Mouse (Mus musculus) spleen, adult 18-20 months (tissue): Measurements from ENCODE around the gene A930004D18Rik.
A peak's percentile ranks its signal among the peaks of the same experiment; 100 is the strongest.

Experiments
- DNase-seq, 2 experiments: peaks; one replicate each; pipeline ENCODE4 v3.0.0; 2022; ENCODE audit warnings: mixed read lengths in 2 of 2

Gene A930004D18Rik

DNA sequence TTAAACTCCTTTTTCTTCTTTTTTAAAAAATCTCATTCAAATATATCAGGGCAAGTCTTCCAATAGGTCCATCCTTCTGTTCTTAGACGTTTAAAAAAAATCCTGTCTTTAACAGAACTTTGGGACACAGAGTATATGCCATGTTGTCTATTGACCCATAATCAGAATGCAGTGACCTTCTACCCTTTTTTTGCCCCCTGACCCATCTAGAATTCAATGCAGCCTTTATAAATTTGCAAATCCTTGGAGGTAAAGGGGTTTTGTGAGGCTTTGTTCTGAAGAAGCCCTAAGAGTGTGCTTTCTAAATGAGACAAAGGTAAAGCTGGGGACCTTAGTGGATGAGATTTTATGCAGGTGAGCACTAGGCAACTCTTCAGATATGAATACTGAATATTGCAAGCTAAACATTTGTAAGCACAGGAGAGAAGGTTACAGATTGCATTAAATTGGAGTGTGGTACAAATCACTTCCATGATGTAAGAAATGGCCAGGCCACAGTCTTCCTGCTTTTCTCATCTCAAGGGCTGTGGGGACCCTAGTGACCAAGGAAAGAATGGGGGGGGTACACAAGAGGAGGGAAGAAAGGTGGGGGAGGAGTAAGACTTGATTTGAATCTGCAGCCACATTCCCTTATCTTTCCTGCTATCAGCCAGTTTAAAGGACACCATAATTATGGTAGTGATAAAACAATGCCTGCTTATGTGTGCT, 15.9 kb upstream of the A930004D18Rik start:
- no peak for DNase-seq

DNA sequence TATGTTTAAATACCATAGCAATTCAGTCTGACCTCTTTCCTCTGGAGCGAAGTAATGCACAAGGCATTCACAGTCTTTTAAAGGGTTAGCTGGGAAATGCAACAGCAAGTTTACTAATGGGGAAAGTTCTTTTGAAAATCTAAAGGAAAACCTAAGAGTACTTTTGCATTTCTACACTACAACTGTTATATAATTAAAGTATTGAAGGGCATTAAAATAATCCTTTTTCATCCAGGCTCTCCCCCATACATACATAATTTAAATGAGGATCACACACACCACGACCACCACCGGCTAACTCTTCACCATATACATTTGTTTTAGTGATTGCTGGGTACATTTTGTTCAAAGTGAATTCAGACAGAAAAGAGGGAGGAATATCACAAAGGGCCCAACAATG, 15.0 kb upstream of the A930004D18Rik start:
- no peak for DNase-seq

DNA sequence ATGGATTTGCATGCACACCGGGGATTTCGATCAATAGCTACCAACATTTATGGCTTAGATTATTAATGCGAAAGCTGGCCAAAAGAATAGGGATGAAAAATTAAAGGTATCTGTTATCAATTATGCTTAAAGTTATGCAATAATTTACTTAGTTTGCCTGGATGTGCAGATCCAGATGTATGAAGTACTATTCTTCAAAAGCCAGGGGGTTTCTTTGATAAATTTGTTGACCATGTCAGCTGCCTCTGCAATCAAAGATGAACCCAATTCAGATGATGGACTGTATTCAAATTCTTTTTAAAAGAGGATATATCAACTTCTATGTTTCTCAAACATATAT, 14.3 kb upstream of the A930004D18Rik start:
- no peak for DNase-seq

DNA sequence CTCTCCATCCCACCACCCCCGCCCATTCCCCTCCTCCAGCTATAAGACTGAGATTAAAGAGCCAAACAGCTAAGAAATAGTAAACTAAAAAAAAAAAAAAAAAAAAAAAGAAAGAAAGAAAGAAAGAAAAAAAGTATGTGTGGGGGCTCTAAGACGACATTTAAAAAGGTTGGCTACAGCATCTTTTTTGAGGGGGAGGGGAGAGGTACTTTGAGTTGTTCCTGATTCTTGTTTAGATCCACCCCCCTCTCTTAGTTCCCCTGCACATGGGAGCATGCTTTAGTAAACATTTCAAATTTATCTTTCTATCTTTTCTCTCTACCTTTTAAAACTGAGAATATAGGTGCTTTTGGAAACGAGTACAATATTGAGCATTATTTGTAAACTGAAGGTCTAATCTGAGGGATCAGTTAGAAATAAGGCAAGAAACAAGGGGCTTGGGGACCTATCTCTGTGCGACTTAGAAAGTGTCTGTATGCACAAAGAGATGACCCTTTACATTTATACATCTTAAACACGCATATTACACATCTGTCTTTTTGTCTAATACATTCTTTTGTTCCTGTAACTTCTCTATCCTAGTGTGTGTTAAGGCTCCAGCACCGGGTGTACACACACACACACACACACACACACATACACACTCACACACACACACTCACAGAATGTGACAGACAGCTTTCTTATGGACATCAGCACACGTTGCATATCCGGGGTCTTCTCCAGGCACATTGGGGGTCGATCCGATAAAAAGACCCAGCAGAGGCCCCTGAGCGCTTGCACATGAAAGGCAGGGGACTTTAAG, 13.7 kb upstream of the A930004D18Rik start:
- no peak for DNase-seq

DNA sequence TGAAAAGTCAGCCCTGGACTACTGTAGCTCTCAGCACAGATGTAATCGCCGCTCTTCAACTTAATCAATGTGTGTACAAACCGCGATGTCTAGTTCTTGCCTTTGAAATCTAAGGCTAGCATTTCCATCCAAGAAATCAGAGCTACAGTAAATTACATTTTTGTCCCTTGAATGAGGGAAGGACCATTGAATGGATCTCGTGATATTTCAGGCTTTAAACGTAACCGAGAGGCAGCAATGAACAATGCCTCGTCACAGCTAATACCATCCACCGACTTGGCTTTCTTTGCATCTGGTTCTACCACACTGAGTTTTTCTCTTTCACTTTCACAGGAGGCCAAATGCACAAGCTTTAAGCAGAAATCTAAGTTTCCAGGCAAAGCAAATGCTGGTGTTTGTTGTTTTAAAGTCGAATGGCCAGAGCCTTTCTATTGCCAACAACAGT, 13.0 kb upstream of the A930004D18Rik start:
- DNase-seq: no peak

DNA sequence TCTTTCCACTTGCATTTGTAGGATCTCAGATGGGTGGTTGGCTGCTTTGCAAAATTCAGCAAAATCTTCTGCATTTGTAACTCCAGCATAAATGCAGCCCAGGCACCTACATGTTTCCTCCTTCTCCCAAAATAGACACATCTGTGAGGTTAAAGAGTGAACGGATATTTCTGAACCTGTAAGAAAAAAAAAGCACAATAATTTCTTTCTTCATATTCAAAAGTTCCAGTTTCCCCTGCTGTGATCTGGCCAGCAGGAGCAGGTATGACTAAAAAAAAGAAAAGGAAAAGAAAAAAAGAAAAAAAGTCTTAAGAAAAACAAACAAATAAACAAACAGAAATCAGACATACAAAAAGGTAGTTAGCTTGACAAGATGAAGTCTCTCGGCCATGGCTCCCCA, 12.5 kb upstream of the A930004D18Rik start:
- no peak for DNase-seq

DNA sequence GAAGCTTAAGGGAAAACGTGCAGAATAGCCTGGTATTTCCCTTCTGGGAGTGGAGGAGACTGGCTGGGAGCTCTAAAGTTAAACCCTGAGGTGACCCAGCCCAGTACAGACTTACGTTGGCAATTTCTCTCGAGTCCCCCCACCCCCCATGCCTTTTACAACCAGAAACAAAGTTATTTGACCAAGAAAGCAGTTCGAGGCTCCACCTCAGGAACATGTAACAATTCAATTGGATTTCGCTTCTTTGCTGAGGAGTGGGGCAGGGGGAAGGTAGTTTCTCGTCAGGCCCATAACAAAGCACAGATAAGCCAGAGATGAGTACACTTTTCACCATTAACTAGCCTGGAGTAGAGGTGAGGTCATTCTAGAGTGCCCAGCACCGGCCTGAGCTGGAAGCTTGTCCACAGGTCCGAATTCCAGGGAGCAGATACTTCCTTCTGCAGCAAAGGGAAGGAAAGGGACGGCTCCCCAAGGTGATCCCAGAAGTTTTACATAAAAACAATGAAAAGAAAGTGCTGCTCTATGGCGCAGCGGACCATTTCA, 11.8 kb upstream of the A930004D18Rik start:
- DNase-seq: no peak

DNA sequence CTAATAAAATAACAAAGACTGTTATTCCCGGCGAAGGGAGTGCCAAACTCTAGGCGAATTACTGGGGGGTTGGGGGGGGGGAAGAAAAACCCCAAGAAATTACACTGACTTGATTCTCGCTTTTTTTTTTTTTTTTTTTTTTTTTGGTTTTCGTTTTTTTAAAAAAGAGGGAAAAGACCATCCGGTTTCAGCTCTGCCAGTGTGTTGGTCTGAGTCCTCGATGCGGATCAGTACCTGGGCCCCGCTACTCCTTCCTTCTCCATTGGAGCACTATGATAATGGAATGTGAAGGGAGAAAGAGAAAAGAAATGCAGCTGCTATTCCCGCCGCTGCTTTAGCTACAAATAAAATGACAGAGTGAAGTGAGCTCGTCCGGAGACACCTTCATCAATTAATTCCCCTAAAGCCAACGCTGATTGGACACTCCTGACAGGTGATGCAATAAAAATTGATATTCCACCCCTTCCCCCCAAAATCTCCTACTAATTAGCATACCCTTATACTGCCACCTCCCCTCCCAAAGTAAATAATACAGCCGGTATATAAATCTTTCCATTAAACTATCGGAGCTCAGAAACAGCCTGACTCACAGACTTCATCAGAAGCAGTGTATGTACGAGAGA, 11.0 kb upstream of the A930004D18Rik start, which contains the start of gene Skida1:
Gene Skida1 (minus strand): TSS at position 599 of the 623 bp plus-strand sequence.
- DNase-seq: no peak

DNA sequence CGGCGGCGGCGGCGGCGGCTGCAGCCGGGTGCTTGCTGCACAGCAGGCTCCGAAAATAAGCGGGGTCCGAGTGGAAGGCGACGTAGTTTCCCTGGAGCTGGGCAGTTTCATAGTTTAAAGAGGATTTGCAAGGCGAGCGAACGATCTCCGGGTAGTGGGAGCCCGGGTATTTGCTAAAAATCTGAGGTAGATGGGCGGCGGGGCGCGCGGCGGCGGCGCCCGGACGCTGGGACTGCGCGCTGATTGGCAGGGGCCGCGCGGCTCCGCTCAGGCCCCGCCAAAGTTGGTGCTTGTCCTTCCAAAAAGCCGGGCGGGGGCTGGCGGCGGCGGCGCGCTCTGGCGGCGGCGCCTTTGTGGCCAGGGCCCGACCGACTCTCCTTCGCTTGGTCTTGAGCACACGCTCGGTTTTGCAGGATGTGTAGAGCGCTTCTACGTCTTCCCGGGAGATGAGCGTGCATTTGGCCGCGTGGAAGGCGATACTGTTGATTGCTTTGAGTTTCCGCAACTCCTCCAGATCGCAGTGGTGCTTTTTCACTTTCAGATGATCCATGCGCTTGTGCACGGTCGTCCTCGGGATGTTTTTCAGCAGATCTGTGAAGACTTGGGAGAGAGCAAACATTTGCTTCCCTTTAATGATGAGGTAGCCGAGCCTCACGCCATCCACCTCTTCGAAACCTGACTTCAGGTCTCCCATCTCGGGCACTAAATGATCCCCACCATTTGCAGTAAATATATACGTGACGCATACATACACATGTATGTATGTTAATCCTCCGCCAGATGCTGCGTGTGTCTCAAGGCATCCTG, 10.3 kb upstream of the A930004D18Rik start:
- peak; percentile 44 to 69 for DNase-seq

DNA sequence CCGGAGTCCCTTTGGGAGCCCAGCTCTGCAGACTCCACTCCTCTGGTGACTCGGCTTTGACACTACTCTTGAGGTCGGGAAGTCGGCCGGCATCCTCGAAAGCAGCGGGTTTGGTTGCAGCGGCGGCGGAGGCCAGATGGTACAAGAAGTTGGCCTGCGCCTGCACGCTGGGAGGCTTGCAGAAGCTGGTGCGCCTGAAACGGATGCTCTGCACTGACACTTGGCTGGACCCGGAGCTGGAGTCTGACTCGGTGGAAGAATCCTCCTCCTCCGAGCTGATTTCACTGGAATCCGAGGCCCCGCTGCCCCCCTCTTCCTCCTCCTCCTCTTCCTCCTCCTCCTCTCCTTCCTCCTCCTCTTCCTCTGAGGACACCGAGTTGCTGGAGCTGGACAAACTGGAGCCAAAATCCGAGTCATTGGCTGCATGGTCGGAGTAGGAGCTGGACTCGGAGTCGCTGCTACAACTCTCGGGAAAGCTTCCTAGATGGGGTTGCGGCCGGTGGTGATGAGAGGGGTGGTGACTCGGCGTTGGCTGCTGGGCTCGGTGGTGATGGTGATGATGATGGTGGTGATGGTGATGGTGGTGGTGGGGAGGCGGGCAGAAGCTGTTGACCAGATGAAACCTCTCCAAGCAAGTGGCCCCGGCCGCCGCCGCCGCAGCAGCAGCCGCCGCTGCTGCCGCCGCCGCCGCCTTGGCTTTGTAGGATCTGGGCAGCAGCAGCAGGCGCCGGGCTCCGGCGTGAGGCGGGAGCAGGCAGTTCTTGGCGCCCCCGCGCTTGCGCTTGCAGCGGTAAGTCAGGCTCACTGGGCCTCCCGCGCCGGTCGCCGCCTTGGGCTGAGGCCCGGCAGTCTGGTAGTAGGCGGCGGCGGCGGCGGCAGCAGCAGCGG, 9.5 kb upstream of the A930004D18Rik start:
- DNase-seq: peak; percentile 42 to 61

DNA sequence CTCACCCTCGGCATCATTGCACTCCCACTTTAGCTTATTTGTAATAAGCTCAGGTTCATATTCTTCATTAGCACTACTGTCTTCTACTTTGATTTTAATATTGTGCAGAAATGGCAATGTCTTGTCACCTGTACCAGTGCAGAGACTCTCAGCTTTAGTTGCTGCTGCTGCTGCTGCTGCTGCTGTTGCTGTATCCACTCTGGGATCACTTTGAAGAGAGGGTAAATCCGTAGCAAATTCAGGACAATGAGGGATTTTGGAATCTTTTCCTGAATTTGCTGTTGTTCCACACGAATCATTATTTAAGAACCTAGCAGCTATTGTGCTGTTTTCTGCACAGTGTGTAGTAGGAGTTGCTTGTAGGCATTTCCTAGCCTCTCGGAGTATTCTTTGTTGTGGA, 8.6 kb upstream of the A930004D18Rik start:
- no peak for DNase-seq

DNA sequence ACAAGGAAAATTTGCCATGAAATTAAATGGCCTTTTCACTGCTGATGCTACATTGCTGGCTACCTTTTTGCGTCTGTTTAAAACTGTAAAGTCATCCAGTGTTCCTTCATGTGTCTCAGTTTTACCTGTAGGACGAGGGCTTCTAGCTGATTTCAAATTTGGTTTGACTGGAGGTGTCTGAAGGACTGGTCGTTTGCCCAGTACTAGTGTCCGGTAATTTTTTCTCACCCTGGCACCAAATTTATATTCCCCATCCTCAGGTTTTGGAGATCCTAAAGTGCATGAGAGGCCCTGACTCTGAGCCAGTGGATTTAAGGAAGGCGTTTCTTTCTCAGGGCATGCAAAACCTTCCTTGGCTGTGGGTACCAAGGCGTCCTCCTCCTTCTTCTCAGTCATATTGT, 8.2 kb upstream of the A930004D18Rik start:
- no peak for DNase-seq

DNA sequence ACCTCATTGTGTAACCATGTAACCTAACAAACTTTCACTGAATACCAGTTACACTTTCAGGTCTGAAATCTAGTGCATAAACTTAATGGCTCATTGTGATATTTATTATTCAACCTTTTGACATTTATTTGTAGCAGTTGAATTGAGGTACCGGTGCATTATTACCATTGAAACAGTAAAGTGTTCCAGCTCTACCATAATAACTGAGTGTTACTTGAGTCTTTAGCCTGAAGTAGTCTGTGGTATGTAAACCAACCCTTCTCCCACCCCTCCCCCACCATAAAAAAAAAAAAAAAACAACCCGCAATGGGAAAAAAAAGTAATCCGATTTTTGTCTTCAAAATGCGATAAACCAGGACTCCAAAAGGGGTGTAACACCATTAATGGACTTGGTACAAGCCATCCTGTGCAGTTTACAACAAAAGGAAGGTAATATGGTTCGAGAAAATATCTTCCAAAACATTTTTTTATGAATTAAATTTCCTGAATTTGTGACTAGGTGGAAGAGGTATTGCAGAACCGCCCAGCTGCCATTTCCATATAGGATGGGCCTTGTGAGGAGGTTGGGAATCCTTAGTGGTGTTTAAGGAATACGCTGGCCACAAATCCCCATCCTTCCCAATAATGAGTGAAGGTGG, 7.7 kb upstream of the A930004D18Rik start:
- no peak for DNase-seq

DNA sequence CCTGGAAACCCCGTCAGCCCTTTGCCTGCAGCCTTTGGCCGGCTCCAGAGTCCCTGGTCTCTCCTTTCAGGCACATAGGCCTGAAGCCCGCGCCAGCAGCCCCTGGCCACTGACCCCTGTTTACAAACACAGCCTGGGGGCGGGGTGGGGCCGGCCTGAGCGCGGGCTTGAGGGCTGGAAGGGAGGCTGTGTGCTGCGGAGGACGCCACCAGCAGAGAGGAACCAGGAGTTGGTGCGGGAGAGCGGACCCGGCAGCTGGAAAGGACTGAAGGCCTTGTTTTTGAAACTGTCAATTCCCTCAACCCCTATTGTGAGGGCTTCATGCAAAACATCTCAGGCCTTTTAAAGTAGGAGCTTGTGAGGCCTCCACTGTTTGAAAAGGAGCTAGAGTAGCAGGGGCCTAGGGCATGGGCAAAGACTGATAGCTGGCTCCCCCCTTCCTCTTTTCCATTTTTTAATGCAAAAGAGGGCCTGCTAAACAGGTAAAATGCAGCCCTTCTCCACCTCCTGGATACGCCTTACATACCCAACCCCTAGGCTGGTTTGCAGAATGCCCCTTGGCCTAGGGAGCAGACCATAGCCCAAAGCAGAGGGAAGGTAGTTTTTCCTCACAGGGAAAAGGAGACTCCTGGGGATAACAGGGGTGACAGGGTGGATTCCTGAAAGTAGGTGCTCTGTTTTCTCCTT, 3.8 kb upstream of the A930004D18Rik start:
- no peak for DNase-seq

DNA sequence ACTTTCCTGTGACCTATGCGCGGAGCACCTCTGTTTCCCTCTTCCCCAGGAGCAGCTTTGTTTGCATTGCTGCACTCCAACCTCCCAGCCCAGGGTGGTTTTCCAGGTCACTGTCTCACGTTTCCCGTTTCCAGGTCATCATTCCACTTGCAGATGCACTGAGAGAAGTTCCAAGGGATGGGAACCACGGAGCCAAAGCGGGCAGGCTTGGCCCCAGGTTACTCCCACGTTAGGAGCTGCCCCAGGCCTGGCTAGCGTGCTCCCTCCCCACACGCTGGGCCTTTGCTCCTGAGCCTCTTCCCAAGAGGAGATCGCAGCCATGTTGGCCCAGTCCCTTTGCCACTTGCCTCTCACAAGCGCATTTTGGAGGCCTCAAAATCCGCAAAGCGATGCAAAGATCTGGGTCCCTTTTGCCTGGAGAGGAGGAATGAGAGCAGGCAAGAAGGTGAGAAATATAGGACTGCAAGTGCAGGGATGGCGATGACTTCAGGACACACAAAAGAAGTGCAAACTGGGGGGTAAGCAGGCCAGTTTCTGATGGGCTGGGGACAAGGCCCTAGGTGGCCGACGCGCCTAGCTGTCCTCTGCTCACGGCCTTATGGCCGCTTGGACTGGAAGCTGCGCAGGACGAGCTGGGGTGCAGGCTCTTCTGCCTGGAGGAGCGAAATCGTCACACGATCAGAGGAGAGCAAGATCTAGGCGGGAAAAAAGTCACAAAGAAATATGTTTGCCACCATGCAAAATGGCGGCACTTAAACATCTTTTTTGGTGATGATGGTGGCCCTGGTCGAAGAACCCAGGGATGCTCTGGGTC, 3.0 kb upstream of the A930004D18Rik start:
- DNase-seq: no peak

DNA sequence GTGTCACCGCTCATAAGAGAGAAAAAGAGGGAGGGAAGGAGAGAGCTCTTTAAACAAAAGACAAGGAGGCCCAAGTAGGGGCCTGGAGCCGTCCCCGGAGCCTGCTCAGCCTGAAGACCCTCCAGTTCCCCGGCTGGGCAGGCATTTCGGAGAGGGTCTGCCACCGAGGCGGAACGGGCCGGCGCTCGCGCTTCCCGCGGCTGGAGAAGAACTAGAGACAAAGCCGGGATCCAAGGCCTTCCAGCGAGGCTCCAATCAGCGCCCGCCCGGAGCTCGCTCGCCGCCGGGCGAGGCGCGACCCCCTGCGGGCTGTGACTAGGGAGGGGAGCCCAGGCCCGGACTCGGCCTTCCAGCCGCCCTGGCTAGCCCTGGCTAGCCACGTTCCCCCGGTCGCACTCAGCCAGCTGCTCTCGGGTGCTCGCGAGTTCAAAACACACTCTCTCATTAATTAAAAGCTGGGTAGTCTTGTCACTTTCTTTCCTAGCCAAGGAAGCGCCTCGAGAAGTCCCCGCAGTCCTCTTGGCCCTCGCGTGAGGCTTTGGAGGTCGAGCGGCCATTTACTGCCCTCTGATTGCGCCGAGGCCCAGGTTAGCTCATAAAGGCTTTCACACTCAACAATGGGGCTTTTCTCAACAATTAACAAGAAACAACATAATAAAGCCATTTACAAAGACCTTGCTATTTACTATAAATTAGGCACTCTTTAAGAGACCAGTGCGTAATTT, 2.2 kb upstream of the A930004D18Rik start:
- no peak for DNase-seq

DNA sequence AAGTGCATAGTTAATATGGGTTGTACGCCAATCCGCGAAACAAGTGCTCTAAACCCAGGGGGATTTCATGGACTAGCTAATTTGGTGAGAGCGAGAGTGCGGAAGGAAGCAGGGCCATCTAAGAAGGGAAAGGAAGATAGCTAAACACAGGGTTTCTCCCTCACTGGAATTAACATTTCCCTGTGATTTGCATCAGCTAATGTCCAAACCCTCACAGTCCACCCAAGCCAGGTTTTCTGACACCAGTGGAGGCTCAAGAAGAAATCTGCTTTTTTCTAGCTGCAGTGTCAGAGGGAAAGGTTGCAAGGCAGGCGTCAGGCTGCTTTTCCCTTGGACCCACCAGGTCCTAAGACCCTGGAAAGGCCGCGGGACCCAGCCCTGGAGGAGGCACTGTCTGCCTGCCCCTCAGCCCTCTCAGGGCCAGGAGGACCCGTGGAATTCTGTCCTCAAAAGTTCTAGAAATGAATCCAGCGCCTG, 1.4 kb upstream of the A930004D18Rik start:
- no peak for DNase-seq

DNA sequence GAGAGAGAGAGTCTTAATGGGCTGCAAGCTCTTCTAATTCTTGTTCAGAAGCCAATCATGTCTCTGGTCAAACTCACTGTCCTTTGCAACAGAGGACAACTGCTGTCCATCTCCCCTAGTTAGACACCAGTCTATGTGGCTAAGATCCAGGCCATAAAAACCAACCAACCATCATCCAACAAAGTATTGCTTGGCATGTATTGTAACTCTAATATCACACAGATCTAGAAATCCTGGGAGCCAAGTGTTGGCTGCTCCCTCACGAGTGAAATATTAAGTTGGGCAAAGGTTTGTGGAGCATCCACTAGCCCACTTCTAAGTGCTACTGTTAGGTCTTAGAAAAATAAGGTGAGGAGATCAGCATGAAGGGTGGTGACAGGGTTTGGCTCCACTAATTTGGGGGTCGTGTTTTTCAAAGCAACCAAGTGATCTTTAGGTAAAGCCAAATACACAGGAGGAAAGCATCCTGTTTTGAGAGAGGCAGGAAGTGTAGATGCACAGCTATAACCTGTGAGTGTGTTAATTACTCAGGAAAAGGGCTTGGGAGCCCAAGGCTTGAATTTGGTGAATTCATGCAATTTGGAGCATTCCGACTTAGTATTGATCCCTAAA, 710 bp upstream of the A930004D18Rik start:
- no peak for DNase-seq
